Mouse (Mus musculus) embryonic facial prominence, embryonic 12.5 days (tissue): Measurements from ENCODE around the gene Lin28b. TPM values are rescaled to one million over a fixed set of nuclear protein-coding genes. Genes with fewer than 3 reads are reported as not detected.

ENCODE experiments used
- ATAC-seq: fragments of 200-750 bp; cut with Nextera tagmentation; 2 replicates; pipeline ENCODE4 v1.8.0; 2017; ENCODE audit not compliant: insufficient number of reproducible peaks, insufficient read depth, low FRiP score, low TSS enrichment
- H3K27ac ChIP-seq: fragments of 300-500 bp; sonication (generic); 2 replicates; pipeline ENCODE4 v1.5.1; 2016; ENCODE audit warnings: mild to moderate bottlenecking
- H3K27me3 ChIP-seq: fragments of 300-500 bp; sonication (generic); 2 replicates; pipeline ENCODE4 v1.6.1; 2016; ENCODE audit warnings: mild to moderate bottlenecking, moderate library complexity
- H3K36me3 ChIP-seq: fragments of 300-500 bp; sonication (generic); 2 replicates; pipeline ENCODE4 v1.6.1; 2016; ENCODE audit warnings: mild to moderate bottlenecking
- H3K4me1 ChIP-seq: fragments of 300-500 bp; sonication (generic); 2 replicates; pipeline ENCODE4 v1.6.1; 2016
- H3K4me2 ChIP-seq: fragments of 300-500 bp; sonication (generic); replicated peaks from 2 replicates; pipeline ENCODE4 v1.6.1; 2016; ENCODE audit warnings: mild to moderate bottlenecking, moderate library complexity
- H3K4me3 ChIP-seq: fragments of 300-500 bp; sonication (generic); 2 replicates; pipeline ENCODE4 v1.5.1; 2016; ENCODE audit warnings: mild to moderate bottlenecking
- H3K9ac ChIP-seq: fragments of 300-500 bp; sonication (generic); 2 replicates; pipeline ENCODE4 v1.6.1; 2016; ENCODE audit warnings: mild to moderate bottlenecking, moderate library complexity
- H3K9me3 ChIP-seq: fragments of 300-500 bp; sonication (generic); 2 replicates; pipeline ENCODE4 v1.6.1; 2016; ENCODE audit warnings: mild to moderate bottlenecking, moderate library complexity
- WGBS: fragments of 180-500 bp; shearing (Covaris S2); methylation state at CpG from one replicate; pipeline ENCODE4 v1.1.7; 2016; 5-methylcytosine and 5-hydroxymethylcytosine counted together
- polyA plus RNA-seq: library from polyadenylated mRNA; unstranded; fragments of >200 nt; fragmentation: Nextera tagmentation; extraction: Ambion mirVana; gene quantifications from 2 replicates; pipeline ENCODE4 v1.2.1, GENCODE M21; 2016

Lin28b gene
- polyA plus RNA-seq, result 6.3 and 7.2 TPM in 2 replicates

GRCm38 (mm10) chr10:45485761-45486602, at the start of gene Lin28b:
Gene Lin28b, minus strand, starts transcription at chr10:45486395.
- Histone ChIP-seq H3K27me3 (peaks cover 22% of the 10 kb centered on the region), H3K27ac (0 out of 2 replicates have a peak within 1 kb of the TSS, but pooled peaks have one; percentile 41), H3K36me3 (no peaks in the 10 kb centered on the region), H3K4me2 (peak within 1 kb of the TSS; percentile 97), H3K9me3 (no peaks in the 10 kb centered on the region), H3K4me1 (no peaks in the 10 kb centered on the region), H3K9ac (peak within 1 kb of the TSS; percentile 57), H3K4me3 (peak within 1 kb of the TSS; percentile 72)
- peak; percentile 93 for ATAC-seq
- under 1% methylated on average over 75 of the region's 139 CpGs for WGBS

DNA sequence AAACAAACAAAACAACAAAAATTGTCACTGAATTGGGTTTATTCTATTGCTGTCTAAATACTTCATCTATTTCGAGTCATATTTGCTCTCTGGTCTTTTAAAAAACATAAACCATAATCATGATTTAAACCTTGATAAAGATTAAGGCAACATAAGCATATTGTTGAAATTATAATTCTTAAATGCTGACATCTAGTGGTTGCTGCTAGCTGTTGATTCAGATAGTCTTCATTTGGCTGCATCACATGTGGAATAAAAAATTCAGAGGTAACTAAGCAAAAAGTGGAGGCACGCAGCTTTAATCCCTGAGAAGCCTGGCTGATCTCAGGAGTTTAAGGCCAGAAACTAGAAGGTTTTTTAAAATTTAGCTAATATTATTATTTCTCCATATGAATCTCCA, 25.6 kb upstream of the Lin28b start:
- Histone ChIP-seq H3K27ac (no peak overlapping the region), H3K4me3 (no peak overlapping the region), H3K9me3 (no peaks in the 10 kb centered on the region), H3K36me3 (no peaks in the 10 kb centered on the region), H3K27me3 (no peaks in the 10 kb centered on the region), H3K4me1 (no peaks in the 10 kb centered on the region), H3K4me2 (no peak overlapping the region), H3K9ac (no peak overlapping the region)
- no peak for ATAC-seq
- 67% methylated on average over 2 of the region's 2 CpGs for WGBS

DNA sequence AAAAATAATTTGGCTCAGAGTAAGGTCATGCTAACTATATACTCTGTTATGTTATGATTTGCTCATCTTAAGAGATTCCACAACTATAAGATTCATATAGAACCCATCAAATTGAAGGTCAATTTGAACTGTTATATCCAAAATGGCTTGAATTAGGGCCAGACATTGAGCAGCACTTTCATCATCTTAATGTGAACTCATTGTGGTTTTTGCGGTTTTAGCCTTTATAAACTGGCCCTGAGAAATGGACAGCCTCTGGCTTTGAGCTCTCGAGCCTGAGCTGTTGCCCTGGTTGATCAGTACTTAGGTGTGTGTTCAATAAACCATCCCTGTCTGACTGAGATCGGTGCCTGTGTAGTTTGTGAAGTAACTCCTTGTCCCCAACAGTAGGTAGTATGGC, 24.5 kb upstream of the Lin28b start:
- ATAC-seq, result no peak
- Histone ChIP-seq H3K4me3 (no peak overlapping the region), H3K9ac (no peak overlapping the region), H3K4me2 (no peak overlapping the region), H3K4me1 (no peaks in the 10 kb centered on the region), H3K36me3 (no peaks in the 10 kb centered on the region), H3K27me3 (no peaks in the 10 kb centered on the region), H3K27ac (no peak overlapping the region), H3K9me3 (no peaks in the 10 kb centered on the region)
- WGBS, result 82% methylated on average over 3 of the region's 3 CpGs

GRCm38 (mm10) chr10:45500259-45500658, 14.1 kb upstream of the Lin28b start:
- Histone ChIP-seq H3K27me3 (no peaks in the 10 kb centered on the region), H3K36me3 (no peaks in the 10 kb centered on the region), H3K27ac (no peak overlapping the region), H3K9ac (no peak overlapping the region), H3K9me3 (no peaks in the 10 kb centered on the region), H3K4me3 (no peak overlapping the region), H3K4me1 (no peaks in the 10 kb centered on the region), H3K4me2 (no peak overlapping the region)
- ATAC-seq, result no peak
- WGBS, result 79% methylated on average over 1 of the region's 1 CpGs

DNA sequence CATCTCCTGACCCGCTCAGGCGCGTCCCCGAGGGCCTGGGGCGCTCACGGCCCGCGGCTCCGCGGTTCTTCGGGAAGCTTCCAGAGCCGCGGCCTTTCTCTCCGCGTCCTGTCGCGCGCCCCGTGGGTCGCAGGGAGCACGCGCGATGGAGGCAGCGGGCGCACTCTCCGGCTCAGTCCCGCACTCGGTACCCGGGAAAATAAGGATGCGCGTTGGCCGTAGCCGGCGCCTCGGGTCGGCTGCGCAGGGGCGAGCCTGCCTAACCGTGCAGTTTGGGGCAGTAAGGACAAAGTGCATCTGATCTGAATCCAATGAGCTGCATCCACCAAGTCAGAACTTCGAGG, 380 bp upstream of the Lin28b start:
- ATAC-seq, result peak; percentile 65; the same call in 1 of the 2 replicates
- Histone ChIP-seq H3K27me3 (peaks cover 22% of the 10 kb centered on the region), H3K4me3 (peak overlapping the region; percentile 72), H3K9me3 (no peaks in the 10 kb centered on the region), H3K9ac (peak overlapping the region; percentile 57), H3K27ac (no peak overlapping the region), H3K4me1 (no peaks in the 10 kb centered on the region), H3K36me3 (no peaks in the 10 kb centered on the region), H3K4me2 (peak overlapping the region; percentile 97)
- under 1% methylated on average over 39 of the region's 40 CpGs for WGBS

- peak overlapping the region; percentile 97 for H3K4me2 ChIP-seq
- peak overlapping the region; percentile 57 for H3K9ac ChIP-seq
- H3K4me3 ChIP-seq, result peak overlapping the region; percentile 72
- no peaks in the 10 kb centered on the region for H3K4me1 ChIP-seq
- ATAC-seq, result no peak
- peaks cover 22% of the 10 kb centered on the region for H3K27me3 ChIP-seq
- no peaks in the 10 kb centered on the region for H3K36me3 ChIP-seq
- no peak overlapping the region for H3K27ac ChIP-seq
- WGBS, result under 1% methylated on average over 32 of the region's 32 CpGs
- no peaks in the 10 kb centered on the region for H3K9me3 ChIP-seq
These were observed 902 bp downstream of the Lin28b start for GRCm38 (mm10) chr10:45485226-45485760.

- no peak overlapping the region for H3K9ac ChIP-seq
- peaks cover 22% of the 10 kb centered on the region for H3K27me3 ChIP-seq
- no peak overlapping the region for H3K4me2 ChIP-seq
- no peaks in the 10 kb centered on the region for H3K36me3 ChIP-seq
- no peak overlapping the region for H3K27ac ChIP-seq
- no peaks in the 10 kb centered on the region for H3K4me1 ChIP-seq
- WGBS, result 51% methylated on average over 2 of the region's 2 CpGs
- ATAC-seq, result no peak
- H3K4me3 ChIP-seq, result no peak overlapping the region
- H3K9me3 ChIP-seq, result no peaks in the 10 kb centered on the region
These were observed 3.0 kb downstream of the Lin28b start for GRCm38 (mm10) chr10:45483210-45483609.

GRCm38 (mm10) chr10:45473663-45474333, 12.4 kb downstream of the Lin28b start:
- Histone ChIP-seq H3K4me2 (peak overlapping the region; percentile 61), H3K9ac (peak overlapping the region; percentile 40; the same call in 1 of the 2 replicates), H3K36me3 (no peaks in the 10 kb centered on the region), H3K4me1 (peaks cover 3% of the 10 kb centered on the region; the same call in 1 of the 2 replicates), H3K27ac (no peak overlapping the region), H3K27me3 (no peaks in the 10 kb centered on the region), H3K4me3 (peak overlapping the region; percentile 35), H3K9me3 (no peaks in the 10 kb centered on the region)
- under 1% methylated on average over 21 of the region's 21 CpGs for WGBS
- ATAC-seq, result no peak

DNA sequence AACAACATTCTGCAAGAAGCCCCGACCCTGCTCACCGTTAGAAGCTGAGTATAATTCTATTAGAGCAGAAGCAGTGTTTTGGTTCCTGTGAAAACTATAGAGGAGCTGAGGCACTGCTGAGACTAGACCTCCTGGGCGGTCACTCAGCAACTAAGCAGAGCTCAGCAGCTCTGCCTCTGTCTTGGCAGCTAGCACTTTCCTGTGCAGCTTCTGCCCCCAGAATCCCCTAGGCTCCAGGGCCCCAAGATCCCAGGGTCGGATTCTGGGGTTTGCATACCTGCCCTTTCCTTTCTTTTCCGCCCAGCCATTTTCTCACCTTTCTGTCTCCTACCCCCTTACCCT, 13.1 kb downstream of the Lin28b start:
- H3K9ac ChIP-seq, result no peak overlapping the region
- ATAC-seq, result no peak
- H3K4me3 ChIP-seq, result no peak overlapping the region
- H3K27ac ChIP-seq, result no peak overlapping the region
- H3K36me3 ChIP-seq, result no peaks in the 10 kb centered on the region
- no peaks in the 10 kb centered on the region for H3K27me3 ChIP-seq
- peak overlapping the region; percentile 61 for H3K4me2 ChIP-seq
- peaks cover 3% of the 10 kb centered on the region; the same call in 1 of the 2 replicates for H3K4me1 ChIP-seq
- WGBS, result 2% methylated on average over 5 of the region's 5 CpGs
- H3K9me3 ChIP-seq, result no peaks in the 10 kb centered on the region

DNA sequence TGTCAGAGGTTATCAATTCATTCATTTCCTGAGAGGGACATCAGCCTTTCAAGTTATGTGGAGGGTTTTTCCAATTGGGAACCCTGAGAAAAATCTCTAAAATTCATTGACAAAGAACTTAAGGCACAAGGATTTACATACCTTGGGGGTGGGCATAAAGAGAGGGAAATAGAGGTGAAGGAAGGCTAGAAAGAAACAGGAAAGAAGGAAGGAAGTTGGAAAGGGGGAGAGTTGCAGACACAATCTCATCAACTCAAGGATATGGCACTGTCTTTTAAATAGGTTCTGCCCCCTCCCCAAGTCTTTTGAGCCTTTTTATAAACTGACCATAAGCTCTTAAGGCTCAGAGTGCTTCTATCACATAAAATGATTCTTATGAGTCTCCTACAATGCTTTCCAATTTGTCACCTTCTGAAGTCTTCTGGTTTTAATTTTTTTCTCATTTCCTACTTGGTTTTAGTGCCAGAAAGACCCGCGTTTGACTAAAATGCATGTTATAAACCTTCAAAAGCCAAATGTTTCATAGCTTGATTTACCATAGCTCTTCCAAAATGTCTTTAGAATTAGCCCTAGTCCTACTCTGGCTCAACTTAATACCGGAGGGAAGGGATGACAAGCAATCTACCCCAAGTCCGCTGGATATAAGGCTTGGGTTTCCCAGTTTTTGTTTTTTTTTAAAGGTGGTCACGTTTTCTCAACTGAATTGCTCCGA, 13.6 kb downstream of the Lin28b start:
- Histone ChIP-seq H3K4me2 (peak overlapping the region; percentile 61), H3K9me3 (no peaks in the 10 kb centered on the region), H3K9ac (no peak overlapping the region), H3K4me1 (peaks cover 7% of the 10 kb centered on the region; the same call in 1 of the 2 replicates), H3K36me3 (no peaks in the 10 kb centered on the region), H3K4me3 (no peak overlapping the region), H3K27ac (no peak overlapping the region), H3K27me3 (no peaks in the 10 kb centered on the region)
- ATAC-seq, result no peak
- 5% methylated on average over 6 of the region's 6 CpGs for WGBS

DNA sequence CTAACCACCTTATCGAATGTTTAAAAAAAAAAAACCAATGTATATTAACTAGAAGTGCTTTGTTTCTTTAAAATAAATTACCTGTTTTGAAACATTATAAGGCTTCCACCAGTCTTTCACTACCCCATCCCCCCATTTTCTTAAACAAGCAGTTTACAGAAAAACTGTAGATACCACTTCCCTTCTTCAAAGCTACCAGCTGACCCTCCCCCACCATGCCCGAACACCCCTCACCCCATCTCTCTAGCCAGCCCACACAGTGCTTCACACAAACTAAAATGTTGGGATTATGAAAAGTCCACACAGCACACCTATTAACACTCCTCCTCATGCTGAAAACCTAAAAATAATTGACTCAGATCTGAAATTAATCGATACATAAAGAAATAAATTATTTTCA, 14.9 kb downstream of the Lin28b start:
- ATAC-seq, result no peak
- H3K36me3 ChIP-seq, result no peaks in the 10 kb centered on the region
- WGBS, result 19% methylated on average over 3 of the region's 3 CpGs
- no peak overlapping the region for H3K4me3 ChIP-seq
- H3K9me3 ChIP-seq, result no peaks in the 10 kb centered on the region
- no peak overlapping the region for H3K27ac ChIP-seq
- peaks cover 8% of the 10 kb centered on the region; the same call in 1 of the 2 replicates for H3K4me1 ChIP-seq
- no peaks in the 10 kb centered on the region for H3K27me3 ChIP-seq
- H3K4me2 ChIP-seq, result peak overlapping the region; percentile 45
- H3K9ac ChIP-seq, result no peak overlapping the region
